1 mouse cellular context compared by ENCODE assay signal in genomic region chr5:136165246-136165645, GRCm38 (mm10).
TF ChIP-seq lines count a peak whose summit lies in the region.

No protein-coding gene starts in this region.

TF ChIP-seq in MEL, 35 proteins besides CTCF, POLR2A, EP300 and RAD21:
- TF ChIP-seq NELFE (IDR thresholded peaks at IDR 0.05; ENCODE audit: low read depth, low read length) (no peak), USF2 (IDR thresholded peaks at IDR 0.05; ENCODE audit: borderline replicate concordance in 1 of 2, insufficient read depth in 1 of 2, low read depth in 1 of 2, low read length in 2 of 2) (no peak), ZMIZ1 (IDR thresholded peaks at IDR 0.05; ENCODE audit: low read depth, low read length) (no peak), POLR2AphosphoS5 (IDR thresholded peaks at IDR 0.05; ENCODE audit: borderline replicate concordance, low read depth, low read length) (0 out of 2 replicates have a peak, but pooled peaks have one; percentile 49), SIN3A (IDR thresholded peaks at IDR 0.05; ENCODE audit: low read length) (no peak), MAX (IDR thresholded peaks at IDR 0.05; ENCODE audit: low read length) (no peak), E2F4 (IDR thresholded peaks at IDR 0.05; ENCODE audit: borderline replicate concordance, low read depth, low read length) (no peak), RCOR1 (IDR thresholded peaks at IDR 0.05; ENCODE audit: low read depth, low read length) (no peak)
